Mouse (Mus musculus) embryo, embryonic 10.5 days (tissue): ENCODE results near the gene Tbc1d16.
A peak's percentile ranks its signal among the peaks of the same experiment; 100 is the strongest.

Experiments used
- DNase-seq: peaks from one replicate; pipeline ENCODE4 v3.0.0-alpha.2; 2015; ENCODE audit warnings: low spot score

Gene Tbc1d16

DNA sequence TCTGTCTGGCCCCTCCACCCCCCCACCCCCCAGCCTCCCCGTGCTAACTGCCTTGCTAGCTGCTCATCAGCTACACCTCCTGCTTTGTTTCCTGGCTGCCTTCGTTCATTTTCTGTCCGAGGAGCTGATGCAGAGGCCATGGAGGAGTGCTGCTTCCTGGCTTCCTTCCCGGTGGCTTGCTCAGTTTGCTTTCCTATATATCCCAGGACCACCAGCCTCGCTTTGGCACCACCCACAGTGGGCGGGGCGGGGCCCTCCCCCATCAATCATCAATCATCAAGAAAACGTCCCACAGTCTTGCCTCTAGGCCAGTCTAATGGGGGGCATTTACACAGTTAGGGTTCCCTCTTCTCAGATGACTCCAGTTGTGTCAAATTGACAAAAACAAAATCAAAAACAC, 8.1 kb upstream of the Tbc1d16 start:
- no peak for DNase-seq

DNA sequence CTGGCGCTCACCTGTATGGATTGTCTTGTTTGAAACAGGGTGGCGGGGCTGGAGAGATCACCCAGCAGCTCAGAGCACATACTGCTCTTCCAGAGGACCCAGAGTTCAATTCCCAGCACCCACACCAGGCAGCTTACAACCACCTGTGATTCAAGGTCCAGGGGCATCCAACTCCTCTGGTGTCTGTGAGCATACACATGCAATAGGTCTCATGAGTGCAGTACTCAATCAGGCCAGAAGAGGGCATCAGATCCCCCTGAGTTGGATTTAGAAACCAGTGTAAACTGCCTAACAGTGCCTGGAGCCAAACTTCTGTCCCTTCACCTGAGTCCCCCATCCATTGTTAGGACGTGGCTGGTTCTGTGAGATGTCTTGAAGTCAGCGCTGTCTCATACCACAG, 7.3 kb upstream of the Tbc1d16 start:
- peak; percentile 86 for DNase-seq

DNA sequence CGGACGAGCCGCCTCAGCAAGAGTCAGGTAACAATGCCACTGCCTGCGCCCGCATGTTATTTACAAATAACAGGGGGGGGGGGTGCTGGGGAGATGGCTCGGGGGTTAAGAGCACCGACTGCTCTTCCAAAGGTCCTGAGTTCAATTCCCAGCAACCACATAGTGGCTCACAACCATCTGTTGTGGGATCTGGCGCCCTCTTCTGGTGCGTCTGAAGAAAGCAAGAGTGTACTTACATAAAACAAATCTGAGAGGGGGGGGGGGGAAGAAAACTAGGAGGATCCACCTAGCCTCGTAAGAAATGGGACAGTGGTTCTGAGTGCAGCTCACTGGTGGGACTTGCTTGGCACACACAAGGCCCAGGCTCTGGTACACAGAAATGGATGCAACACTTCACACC, 6.5 kb upstream of the Tbc1d16 start:
- DNase-seq, result no peak

DNA sequence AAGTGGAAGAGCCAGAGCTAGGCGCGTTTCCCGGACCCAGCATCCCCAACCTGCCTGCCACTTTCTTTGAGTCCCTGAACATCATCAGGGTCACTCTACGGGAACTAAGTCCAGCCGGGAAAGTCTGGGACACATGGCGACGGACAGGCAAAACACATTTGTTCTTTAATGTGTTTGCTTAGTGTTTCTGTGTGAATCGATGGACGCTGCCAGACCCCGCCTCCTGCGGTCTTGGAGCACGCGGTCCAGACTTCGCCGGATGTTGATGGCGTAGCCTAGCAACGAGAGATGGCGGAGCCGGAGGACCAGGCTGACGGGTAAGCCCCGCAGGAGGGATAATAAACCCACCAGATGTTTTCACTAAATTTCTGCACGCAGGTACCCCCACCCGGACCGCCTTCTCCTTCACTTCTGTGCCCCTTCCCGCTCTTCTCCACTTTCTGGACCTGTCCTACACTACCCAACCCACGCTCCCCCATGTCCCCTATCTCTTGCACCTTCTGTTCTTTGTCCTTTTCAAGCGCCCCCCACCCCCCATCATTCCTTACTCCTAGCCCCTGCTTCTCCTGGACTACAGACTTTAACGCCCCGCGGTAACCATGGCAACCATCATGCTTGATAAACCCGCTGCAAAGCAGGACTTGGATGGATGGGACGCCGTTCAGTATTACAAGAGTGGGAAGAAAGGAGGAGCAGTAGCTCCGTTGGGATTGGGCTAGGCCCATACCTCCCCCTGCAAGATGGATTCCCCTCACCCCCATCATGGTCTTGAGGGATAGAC, 737 bp upstream of the Tbc1d16 start:
- peak; percentile 95 for DNase-seq

DNA sequence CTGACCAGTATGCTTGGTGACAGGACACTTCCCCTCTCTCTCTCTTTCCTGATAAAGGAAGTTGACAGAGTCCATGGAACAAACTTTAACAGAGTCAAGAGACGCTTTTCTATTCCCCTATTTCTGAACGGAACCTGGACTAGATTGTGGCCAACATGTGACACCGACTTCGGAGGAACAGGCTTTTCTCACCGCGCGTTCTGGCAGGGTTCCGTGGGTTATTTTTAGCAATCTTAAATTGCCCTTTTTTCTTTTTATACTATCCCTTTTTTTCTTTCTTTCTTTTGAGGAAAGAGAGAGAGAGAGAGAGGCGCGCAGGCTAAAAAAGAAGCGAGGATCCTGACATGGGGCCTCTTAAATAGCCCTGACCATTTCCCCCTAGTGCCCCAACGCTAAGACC, 708 bp downstream of the Tbc1d16 start:
- DNase-seq, result no peak

DNA sequence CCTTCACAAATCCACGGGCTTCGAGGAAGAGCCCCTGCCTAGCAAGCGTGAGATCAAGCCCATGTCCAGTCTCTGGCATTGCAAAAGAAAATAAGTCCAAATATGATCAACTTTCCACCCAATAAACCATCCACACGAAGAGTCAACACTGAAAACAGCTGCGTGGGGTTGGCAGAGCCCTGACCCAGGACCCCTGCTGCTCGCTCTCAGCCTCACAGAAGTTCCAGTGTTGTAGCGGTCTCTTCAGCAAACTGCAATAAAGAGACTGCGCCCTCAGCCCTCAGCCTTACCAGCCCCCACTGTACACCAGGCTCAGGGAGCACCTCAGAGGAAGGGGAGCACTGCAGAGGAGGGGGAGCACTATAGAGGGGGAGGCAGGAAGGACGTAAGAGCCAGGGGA, 2.7 kb downstream of the Tbc1d16 start:
- no peak for DNase-seq

DNA sequence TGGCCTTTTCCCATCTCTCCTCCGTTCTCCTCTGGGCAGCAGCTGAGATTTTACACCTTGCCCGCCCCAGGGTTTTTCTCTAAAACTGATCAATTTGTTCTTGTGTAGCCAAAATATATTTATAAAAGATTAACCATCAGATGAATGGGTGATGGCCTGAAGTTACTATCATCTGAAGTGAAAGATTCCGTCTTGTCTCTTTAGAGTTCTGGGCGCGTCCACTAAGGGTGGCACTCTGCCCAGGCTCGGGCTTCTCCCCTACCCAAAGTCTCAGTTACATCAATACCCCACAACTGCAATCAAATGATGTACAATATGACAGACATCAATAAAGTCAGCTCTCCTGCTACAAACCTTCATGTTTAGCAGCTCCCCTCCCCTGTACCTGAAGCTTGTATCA, 3.4 kb downstream of the Tbc1d16 start:
- DNase-seq, result no peak

DNA sequence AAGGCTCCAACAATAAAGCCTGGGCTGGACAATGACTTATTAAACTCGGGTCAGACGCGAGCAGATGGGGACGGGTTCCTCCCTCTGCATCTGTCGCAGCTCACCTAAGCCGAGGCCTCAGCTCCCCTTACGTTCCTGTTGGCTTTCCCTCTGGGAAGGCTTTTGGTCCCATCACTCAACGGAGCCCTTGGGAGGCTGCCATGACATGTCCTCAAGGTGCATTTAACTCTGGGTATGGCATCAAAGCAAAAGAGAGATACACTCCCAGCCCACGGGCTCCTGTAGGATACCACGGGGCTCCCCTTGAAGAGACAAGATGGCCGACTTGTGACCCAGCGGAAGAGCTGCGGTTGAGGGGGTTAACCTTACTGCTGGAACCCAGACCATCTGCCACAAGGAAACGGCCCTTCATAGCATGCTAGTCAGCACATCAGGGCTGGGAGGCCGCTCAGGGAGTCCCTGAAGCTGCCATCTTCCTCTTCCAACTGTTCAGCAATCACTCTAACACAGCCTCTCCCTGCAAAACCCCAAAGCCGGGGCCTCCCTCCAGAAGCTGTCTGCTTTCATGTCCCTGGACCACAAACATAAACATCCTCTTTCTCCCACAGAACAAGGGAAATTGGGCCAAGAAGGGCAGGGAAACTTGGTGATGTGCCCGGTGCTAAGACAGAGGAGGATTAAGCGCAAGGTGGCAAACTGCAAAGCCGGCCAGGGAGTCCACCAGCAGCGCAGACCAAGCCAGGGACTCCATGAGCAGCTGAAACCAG, 5.0 kb downstream of the Tbc1d16 start:
- DNase-seq, result no peak

DNA sequence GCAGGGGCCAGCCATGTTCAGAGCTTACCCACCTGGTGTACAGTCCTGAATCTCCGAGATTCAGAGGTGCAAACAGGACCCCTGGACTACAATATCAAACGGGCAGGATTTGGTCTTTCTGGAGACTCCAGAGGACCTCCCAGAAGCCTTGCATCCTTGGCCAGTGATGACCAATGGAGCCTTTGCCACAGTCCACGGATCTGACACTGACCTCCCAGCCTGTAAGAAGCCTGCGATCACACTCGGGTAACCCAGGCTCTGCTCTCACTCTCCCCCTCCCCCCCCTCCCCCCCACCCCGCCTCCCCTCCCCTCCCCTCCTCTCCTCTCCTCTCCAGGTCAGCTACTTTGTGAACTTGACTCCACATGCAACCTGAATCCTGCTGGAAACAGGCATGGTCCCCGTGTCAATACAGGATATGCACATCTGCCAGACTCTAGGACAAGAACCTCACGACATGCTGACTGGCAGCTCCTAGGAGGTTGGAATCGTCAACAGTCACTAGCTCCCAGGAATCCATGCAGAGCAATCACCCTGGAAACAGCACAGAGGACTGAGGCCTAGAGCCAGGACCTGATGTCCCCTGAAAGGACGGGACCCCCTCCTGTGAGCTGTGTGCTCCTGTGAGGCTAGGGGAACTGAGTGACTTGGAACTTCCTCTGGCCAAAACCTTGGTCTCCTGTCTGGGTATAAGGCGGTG, 6.3 kb downstream of the Tbc1d16 start:
- DNase-seq, result no peak

DNA sequence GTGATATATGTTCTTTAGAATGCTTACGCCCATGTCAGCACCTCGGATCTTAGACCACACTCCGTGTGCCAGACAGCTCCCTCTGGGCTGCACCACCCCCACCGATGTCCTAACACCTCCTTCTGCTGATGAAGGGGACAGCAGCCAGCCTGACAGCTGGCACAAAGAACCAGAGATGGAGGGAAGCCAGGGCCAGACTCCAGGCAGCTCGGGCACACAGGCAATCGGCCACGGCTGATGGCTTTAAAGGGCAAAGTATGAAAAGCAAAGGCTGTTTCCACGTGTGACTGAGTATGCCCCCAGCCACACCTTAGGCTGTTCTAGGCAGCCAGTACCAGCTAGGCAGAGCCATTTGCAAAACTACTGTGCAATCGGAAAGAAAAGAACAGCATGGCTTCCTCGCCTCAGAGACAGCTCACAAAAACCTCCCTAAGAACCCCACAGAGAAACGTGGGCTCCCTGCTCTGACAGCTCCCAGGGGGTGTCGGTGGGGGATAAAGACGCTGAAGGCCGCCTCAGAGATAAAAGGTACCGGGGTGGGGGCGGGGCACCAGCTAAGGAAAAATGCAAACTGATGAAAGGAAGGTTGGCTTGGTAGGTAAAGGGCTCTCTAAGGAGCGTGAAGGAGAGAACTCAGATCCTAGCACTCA, 8.4 kb downstream of the Tbc1d16 start:
- DNase-seq, result no peak

DNA sequence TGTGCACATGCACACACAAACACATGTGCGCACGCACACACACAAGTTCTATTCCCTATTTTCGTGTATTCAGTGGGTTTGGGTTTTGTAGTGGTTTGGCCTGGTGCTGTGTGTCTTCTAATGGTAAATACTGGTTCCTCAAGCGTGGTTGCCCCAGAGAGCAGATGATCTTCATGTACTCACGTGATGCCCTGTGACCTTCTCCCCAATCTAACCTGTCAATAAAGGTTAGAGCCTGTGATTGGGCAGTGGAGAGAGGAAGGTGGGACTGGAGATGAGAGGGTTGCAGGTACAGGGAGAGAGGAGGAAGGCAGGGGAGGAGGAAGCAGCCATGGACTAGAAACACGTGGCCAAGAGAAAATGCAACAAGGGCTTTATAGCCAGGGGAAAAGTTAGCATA, 10.4 kb downstream of the Tbc1d16 start:
- DNase-seq, result no peak

DNA sequence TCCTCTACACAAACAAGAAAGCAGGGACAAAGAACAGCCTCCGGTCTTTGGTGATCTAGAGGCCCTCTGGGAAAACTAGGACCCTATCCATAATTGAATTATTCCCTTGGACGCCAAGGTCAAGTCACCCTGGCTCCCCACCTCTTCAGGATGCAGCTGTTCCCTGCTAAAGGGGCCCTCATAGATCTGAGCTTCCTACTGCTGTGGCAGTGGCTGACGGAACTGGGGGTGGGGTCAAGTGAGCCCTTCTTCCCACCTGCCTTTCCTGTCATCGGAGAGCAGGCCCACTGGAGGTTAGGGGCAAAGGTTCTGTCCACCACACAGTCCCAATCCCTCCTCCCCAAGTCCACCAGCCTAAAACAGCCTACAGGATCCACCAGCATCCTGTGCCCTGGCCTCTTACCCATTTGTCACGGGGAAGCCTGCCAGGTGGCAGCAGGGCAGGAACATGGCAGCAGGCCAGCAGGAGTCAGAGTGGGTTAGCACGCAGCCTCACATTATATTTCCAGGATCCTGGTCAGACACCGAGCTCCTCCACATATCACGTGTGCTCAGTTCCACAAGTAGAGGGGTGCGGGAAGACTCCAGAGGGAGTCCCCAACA, 12.3 kb downstream of the Tbc1d16 start:
- peak; percentile 54 for DNase-seq

DNA sequence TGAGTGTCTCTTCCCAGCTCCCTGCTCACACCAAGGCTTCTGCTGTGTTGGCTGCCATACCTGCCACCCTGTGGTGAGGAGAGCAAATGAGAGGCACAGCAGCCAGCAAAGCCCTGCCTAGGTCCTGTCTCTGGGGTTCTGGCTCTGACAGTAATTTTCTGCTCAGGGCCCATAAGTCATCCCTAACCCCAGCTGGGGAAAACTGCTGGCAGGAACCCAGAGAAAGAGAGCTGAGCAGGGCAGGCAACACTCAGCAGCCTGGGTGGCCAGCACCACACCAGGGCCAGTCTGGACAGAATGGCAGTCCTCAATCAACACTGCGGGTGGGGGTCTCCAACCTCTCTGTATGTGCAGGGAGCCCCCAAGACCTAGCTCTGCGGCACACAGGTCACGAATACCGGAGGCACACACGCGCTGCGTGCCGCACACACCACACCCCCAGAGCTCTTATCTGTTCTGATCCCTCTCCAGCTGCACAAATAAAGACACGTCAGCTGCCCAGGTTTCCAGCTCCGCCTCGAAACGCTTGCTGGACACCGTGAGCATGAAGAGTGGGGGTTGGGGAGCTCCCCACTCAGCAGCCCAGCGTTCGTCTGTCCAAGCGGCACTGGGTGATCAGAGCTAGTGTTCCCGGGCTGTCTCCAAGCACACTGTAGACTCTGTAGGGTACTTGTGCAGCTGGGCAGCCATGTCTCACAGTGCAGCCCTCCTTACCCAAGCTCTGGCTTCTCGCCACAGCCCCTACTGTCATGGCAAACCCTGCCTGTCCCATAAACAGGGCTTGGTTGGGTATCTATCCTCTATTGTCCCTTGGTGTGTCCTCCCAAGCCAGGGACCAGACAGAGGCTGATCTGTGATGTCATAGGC, 13.0 kb downstream of the Tbc1d16 start:
- peak; percentile 77 for DNase-seq

DNA sequence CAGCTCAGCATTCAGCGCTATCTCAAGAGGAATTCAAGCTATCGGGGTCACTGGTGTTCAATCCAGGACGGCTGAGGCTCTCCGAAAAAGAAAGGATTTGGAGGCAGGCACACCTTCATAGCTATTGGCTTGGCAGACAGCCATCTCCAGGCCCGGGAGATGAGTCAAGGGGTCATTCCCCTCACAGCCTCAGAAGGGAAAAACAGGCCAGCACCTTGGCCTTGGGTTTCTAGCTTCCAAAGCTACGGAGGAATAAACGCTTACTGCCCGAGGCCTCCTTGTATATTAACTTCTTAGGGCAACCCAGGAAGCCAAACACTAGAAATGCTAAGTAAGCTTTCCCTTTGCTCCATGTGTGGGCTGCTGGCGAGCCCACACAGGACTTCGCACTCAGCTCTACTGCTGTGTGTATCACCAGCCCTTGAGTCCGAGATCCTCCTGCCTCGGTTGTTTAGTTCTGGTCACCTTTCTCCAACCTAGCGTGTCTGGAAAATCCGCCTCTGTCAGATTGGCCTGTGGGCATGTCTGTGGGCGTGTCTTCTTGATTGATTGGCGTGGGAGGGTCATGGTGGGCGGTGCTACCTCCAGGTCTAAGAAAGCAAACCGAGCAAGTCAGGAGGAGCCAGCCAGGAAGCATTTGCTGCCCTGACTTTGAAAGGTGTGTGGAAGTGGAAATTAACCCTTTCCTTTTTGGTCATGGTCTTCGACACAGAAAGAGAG, 15.0 kb downstream of the Tbc1d16 start:
- no peak for DNase-seq

DNA sequence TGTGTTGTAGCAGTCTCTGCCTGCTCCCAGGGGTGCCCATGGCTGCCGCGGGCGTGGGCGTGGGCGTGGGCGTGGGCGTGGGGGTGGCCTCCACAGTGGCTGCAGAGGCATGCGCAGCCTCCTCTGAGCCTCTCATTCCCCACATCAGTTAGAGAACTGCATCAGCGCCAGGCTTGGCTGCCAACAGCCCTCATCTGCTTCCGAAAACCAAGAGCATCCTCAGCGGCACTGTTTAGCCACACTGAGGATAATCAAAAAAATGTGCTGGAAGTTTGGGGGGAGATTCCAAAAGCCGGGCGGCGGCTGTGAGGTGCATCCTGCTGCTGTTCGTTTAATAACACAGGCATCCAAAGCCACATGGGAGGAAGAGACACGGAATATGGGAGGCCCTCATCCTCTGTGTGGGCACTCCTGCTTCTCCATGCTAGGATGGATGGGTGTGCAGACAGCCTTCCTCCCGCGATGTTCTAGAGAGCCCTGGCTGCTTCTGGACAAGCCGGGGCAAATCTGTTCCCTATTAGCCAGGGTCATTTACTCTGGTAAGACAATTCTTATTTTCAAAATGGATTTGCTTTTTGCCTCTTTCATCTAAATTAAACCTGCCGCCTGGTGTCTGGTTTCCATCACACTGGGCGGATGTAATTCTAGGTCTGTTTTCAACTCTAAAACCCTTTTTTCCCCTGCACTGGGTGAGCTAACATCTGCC, 16.5 kb downstream of the Tbc1d16 start:
- DNase-seq, result peak; percentile 69

DNA sequence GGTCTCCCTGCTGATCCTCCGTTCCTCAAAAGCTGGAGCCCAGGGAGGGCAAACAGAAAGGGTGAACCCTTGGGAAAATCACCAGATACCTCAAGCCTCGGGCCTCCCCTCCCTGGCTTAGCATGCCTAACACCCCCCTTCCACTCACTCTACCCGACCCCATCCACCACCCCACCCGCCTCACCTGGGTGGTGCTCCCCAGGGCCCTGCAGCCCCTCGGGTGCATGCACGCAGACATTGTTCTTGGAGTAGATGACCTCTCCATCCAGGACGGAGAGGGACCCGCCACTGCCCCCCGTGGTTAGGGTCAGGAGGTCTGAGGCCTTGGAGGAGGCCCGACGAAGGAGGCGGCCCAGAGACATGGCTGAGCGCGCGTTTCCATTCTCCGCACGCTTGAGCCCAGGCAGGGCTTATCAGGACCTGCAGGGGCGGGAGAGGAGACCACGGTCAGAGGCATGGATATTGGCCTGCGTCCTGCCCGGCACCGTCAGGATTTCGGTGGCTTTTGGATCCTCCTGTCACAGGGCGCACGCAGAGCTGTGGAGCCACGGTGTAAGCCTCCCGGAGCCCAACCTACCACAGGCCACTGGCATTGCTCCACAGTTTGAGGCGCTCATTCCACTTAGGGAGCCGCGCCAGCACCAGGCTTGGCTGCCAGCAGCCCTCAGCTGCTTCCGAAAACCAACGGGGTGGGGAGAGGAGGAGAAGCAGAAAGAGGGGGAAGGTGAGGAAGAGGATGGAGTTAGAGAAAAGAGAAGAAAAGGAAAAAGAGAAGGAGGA, 17.8 kb downstream of the Tbc1d16 start:
- DNase-seq, result no peak

DNA sequence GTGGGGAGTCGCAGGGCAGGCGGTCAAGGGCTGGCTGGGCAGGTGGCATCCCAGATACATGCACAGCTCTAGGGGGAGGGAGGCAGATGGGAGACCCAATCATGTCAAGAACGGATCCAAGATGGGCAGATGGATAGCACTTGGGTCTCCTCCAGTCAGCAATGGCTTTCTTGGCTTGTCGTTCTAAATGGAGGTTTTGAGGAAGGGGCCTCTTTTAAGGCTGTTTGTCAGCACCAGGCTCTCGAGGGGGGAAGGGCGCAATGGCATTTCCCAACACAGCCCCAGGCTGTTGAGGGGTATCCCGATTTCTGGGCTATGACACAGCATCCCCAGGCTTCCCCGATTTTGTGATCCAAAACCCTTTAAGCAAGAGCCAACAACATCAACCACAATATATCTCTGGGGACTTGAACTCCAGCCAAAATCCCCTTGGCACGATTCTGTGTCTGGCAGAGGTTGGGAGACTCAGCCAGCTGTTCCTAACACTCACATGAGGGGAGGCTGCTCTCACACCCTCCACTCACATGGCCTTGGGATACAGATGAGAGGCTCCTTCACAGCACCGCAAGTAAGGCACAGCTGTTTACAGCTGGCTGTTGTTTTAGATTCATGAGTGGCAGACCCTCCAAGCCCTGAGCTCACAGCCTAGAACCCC, 18.8 kb downstream of the Tbc1d16 start:
- DNase-seq, result no peak

DNA sequence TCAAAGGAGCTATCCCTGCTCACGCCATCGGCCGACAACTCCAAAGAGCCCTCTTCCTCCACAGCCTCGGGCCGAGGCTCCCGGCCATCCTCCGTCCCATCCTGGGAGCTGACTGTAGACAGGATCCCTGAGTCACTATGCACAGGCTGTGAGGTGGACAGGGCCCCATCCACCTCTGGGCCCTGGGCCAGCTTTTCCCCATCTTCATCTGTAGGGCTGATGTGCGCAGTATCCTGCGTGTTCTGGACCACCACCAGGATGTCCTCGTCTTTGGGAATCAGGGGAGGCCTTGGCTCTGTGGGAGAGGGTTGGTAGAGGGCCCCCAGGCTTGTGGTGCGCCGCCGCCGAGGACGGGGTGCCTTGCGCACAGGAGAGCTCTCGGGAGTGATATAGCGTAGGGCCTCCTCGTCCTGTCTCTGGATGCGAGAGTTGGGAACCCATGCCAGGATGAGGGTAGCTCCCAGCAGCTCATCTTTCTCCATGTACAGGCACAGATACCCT, 19.4 kb downstream of the Tbc1d16 start:
- DNase-seq, result no peak
